Mouse (Mus musculus) brain, embryonic 14.5 days (tissue): ENCODE results near the gene Gm13691.

Experiments
- CTCF ChIP-seq: fragments of 200-500 bp; IDR thresholded peaks from 2 replicates; pipeline ENCODE4 v1.5.1; 2012; ENCODE audit warnings: inconsistent platforms, mild to moderate bottlenecking, moderate library complexity, borderline replicate concordance; ENCODE audit not compliant: insufficient read depth, insufficient read length; ENCODE audit errors: extremely low read depth
- POLR2A ChIP-seq: fragments of 200-500 bp; IDR thresholded peaks from 2 replicates; pipeline ENCODE4 v1.6.1; 2012; ENCODE audit warnings: mild to moderate bottlenecking, inconsistent platforms, borderline replicate concordance; ENCODE audit not compliant: poor library complexity, insufficient read depth, insufficient read length, severe bottlenecking; ENCODE audit errors: extremely low read depth

DNA sequence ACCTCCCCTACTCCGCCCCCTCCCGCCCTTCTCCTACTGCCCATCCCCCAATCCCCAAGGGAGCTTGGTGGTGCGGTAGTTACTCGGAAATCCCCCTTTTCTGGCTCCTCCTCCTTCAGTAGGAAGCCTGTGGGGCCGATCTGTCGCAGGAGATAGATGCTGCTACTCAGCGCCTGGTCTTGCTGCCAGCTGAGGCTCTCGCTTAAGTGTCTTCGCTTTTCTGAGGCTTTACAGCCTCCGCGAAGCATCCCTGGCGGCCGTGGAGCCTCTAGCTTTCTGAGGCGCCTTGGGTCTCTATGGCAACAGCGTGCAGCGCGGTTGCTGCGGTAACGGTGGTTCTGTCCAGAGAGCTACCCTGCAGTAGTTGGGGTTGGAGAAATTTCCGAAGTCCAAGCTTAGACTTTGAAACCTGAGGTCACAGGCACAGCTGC, 49.4 kb upstream of the Gm13691 start, which contains the start of gene Zswim2:
- TF ChIP-seq CTCF (peak; percentile 2; the same call in 1 of the 2 replicates), POLR2A (no peak)
